Mouse (Mus musculus) stomach, embryonic 14.5 days (tissue): ENCODE data around the gene Tbc1d22a. TPM values are rescaled to one million over a fixed set of nuclear protein-coding genes. Genes with fewer than 3 reads are reported as not detected.

Experiments
- ATAC-seq: fragments of 200-750 bp; cut with Nextera tagmentation; 2 replicates; pipeline ENCODE4 v1.8.0; 2017; ENCODE audit warnings: low read depth, moderate TSS enrichment; ENCODE audit not compliant: insufficient number of reproducible peaks, insufficient read depth, low FRiP score
- H3K27ac ChIP-seq: fragments of 300-500 bp; sonication (generic); 2 replicates; pipeline ENCODE4 v1.5.1; 2014; ENCODE audit warnings: mild to moderate bottlenecking, low read length, moderate library complexity, mixed read lengths
- H3K27me3 ChIP-seq: fragments of 300-500 bp; sonication (generic); 2 replicates; pipeline ENCODE4 v1.6.1; 2014; ENCODE audit warnings: low read length, control low read depth, mixed read lengths; ENCODE audit not compliant: control insufficient read depth, insufficient read depth
- H3K36me3 ChIP-seq: fragments of 300-500 bp; sonication (generic); 2 replicates; pipeline ENCODE4 v1.6.1; 2014; ENCODE audit warnings: mild to moderate bottlenecking, control low read depth, low read length, moderate library complexity, mixed read lengths; ENCODE audit not compliant: control insufficient read depth, insufficient read depth
- H3K4me1 ChIP-seq: fragments of 300-500 bp; sonication (generic); 2 replicates; pipeline ENCODE4 v1.6.1; 2014; ENCODE audit warnings: low read length, control low read depth, mixed read lengths; ENCODE audit not compliant: control insufficient read depth, insufficient read depth
- H3K4me2 ChIP-seq: fragments of 300-500 bp; sonication (generic); replicated peaks from 2 replicates; pipeline ENCODE4 v1.6.1; 2014; ENCODE audit warnings: low read depth, low read length, control low read depth
- H3K4me3 ChIP-seq: fragments of 300-500 bp; sonication (generic); 2 replicates; pipeline ENCODE4 v1.5.1; 2014; ENCODE audit warnings: low read depth, low read length, control low read depth
- H3K9ac ChIP-seq: fragments of 300-500 bp; sonication (generic); replicated peaks from 2 replicates; pipeline ENCODE4 v1.6.1; 2014; ENCODE audit warnings: low read depth, mild to moderate bottlenecking, control low read depth, low read length, moderate library complexity, mixed read lengths
- H3K9me3 ChIP-seq: fragments of 300-500 bp; sonication (generic); 2 replicates; pipeline ENCODE4 v1.6.1; 2016; ENCODE audit warnings: low read depth, low read length, control low read depth; ENCODE audit not compliant: control insufficient read depth
- WGBS: fragments of 180-500 bp; shearing (Covaris S2); extraction: QIAGEN DNeasy Blood & Tissue Kit; methylation state at CpG from one replicate; pipeline ENCODE4 v1.1.7; 2014; 5-methylcytosine and 5-hydroxymethylcytosine counted together
- polyA plus RNA-seq: library from polyadenylated mRNA; unstranded; fragments of >200 nt; fragmentation: Nextera tagmentation; extraction: Ambion mirVana; gene quantifications from 2 replicates; pipeline ENCODE4 v1.2.1, GENCODE M21; 2014

Gene Tbc1d22a
- polyA plus RNA-seq, 1 experiment from 2014 or later = 9.3 TPM

GRCm38 (mm10) chr15:86363841-86364295, 149.6 kb downstream of the Tbc1d22a start:
- H3K4me1 ChIP-seq = no peaks in the 10 kb centered on the region
- WGBS = 74% methylated on average over 4 of the region's 4 CpGs
- H3K4me3 ChIP-seq = no peak overlapping the region
- no peak for ATAC-seq
- H3K36me3 ChIP-seq = no peaks in the 10 kb centered on the region
- no peak overlapping the region for H3K4me2 ChIP-seq
- no peaks in the 10 kb centered on the region for H3K27me3 ChIP-seq
- no peak overlapping the region for H3K9ac ChIP-seq
- H3K27ac ChIP-seq = no peak overlapping the region
- no peaks in the 10 kb centered on the region for H3K9me3 ChIP-seq

- WGBS = 90% methylated on average over 10 of the region's 10 CpGs
- no peaks in the 10 kb centered on the region for H3K36me3 ChIP-seq
- ATAC-seq = no peak
- H3K27ac ChIP-seq = no peak overlapping the region
- H3K27me3 ChIP-seq = no peaks in the 10 kb centered on the region
- H3K4me1 ChIP-seq = no peaks in the 10 kb centered on the region
- H3K4me2 ChIP-seq = no peak overlapping the region
- no peak overlapping the region for H3K4me3 ChIP-seq
- H3K9me3 ChIP-seq = no peaks in the 10 kb centered on the region
- H3K9ac ChIP-seq = no peak overlapping the region
Measured at GRCm38 (mm10) chr15:86364948-86365658, 150.8 kb downstream of the Tbc1d22a start.

GRCm38 (mm10) chr15:86366726-86367125, 152.5 kb downstream of the Tbc1d22a start:
- no peak overlapping the region for H3K4me3 ChIP-seq
- H3K9ac ChIP-seq = no peak overlapping the region
- ATAC-seq = no peak
- WGBS = 78% methylated on average over 4 of the region's 4 CpGs
- no peak overlapping the region for H3K4me2 ChIP-seq
- no peaks in the 10 kb centered on the region for H3K36me3 ChIP-seq
- no peaks in the 10 kb centered on the region for H3K27me3 ChIP-seq
- H3K9me3 ChIP-seq = no peaks in the 10 kb centered on the region
- H3K4me1 ChIP-seq = no peaks in the 10 kb centered on the region
- no peak overlapping the region for H3K27ac ChIP-seq

DNA sequence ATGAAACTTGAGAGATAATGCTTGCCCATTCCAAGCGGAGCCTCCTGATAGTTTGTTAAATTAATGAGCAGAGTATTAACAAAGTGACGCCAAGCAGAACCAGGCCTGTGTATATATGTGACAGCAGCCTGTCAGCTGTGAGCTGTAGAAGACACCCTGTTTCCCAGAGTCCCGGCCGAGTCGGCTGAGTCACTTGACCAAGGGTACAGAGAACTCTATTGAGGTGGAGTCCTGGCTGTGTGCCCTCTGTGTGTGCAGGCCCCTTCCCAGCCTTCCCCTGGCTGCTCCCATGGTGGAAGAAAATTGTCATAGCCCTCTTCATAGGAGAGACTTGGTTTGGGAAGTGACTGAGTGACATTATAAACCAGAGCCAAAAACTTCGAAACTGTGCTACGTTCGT, 153.0 kb downstream of the Tbc1d22a start:
- no peaks in the 10 kb centered on the region for H3K4me1 ChIP-seq
- H3K9ac ChIP-seq = no peak overlapping the region
- ATAC-seq = no peak
- no peak overlapping the region for H3K4me2 ChIP-seq
- no peaks in the 10 kb centered on the region for H3K27me3 ChIP-seq
- 63% methylated on average over 8 of the region's 8 CpGs for WGBS
- no peak overlapping the region for H3K27ac ChIP-seq
- H3K4me3 ChIP-seq = no peak overlapping the region
- no peaks in the 10 kb centered on the region for H3K36me3 ChIP-seq
- H3K9me3 ChIP-seq = no peaks in the 10 kb centered on the region

DNA sequence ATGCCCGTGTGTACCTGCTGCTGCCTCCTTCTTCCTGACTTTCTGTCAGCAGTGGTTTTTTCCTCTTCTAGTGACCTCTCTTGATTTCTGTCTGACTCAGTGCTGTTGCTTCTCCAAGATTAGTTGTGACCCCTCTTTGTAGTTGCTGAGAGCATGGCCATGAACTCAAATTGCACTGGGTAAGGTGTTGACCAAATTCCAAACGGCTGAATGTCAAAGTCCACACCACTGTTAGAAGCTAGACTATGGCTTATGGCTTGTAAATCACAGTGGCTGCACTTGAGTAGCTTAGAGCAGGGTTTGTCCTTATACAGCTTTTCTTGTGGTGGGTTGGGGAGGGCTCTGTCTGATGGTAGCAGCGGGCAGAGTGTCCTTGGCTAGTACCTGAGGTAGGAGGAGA, 156.6 kb downstream of the Tbc1d22a start:
- H3K4me3 ChIP-seq = no peak overlapping the region
- no peaks in the 10 kb centered on the region for H3K36me3 ChIP-seq
- no peak overlapping the region for H3K27ac ChIP-seq
- no peak overlapping the region for H3K4me2 ChIP-seq
- 79% methylated on average over 3 of the region's 3 CpGs for WGBS
- no peaks in the 10 kb centered on the region for H3K4me1 ChIP-seq
- ATAC-seq = no peak
- H3K27me3 ChIP-seq = no peaks in the 10 kb centered on the region
- H3K9me3 ChIP-seq = no peaks in the 10 kb centered on the region
- no peak overlapping the region for H3K9ac ChIP-seq

DNA sequence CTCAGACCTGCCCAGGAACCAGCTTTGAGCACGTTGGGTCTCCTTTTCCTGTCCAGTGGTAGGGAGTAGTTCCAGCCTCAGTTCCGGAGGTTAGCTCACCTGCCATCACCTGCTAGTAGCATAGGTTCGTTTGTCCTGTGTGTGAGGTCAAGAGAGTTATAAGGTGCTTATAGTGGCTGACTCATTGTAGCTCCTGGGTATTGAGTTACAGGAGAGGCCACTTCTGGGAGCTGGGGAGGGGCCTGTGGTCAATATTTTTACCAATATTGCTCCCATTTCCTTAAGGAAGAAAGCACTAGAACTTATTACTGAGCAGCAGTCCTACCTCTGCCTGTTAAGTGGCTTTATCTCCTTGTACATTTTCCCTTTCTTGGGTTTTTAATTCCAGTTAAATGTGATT, 161.0 kb downstream of the Tbc1d22a start:
- no peaks in the 10 kb centered on the region for H3K36me3 ChIP-seq
- H3K27me3 ChIP-seq = no peaks in the 10 kb centered on the region
- H3K4me1 ChIP-seq = no peaks in the 10 kb centered on the region
- no peak overlapping the region for H3K4me3 ChIP-seq
- H3K9me3 ChIP-seq = no peaks in the 10 kb centered on the region
- no peak for ATAC-seq
- no peak overlapping the region for H3K9ac ChIP-seq
- no peak overlapping the region for H3K27ac ChIP-seq
- H3K4me2 ChIP-seq = no peak overlapping the region
- 68% methylated on average over 3 of the region's 3 CpGs for WGBS

GRCm38 (mm10) chr15:86375860-86376394, 161.7 kb downstream of the Tbc1d22a start:
- ATAC-seq = no peak
- no peak overlapping the region for H3K9ac ChIP-seq
- no peaks in the 10 kb centered on the region for H3K4me1 ChIP-seq
- WGBS = 83% methylated on average over 6 of the region's 6 CpGs
- H3K4me2 ChIP-seq = no peak overlapping the region
- no peak overlapping the region for H3K27ac ChIP-seq
- H3K27me3 ChIP-seq = no peaks in the 10 kb centered on the region
- no peaks in the 10 kb centered on the region for H3K36me3 ChIP-seq
- no peaks in the 10 kb centered on the region for H3K9me3 ChIP-seq
- no peak overlapping the region for H3K4me3 ChIP-seq

DNA sequence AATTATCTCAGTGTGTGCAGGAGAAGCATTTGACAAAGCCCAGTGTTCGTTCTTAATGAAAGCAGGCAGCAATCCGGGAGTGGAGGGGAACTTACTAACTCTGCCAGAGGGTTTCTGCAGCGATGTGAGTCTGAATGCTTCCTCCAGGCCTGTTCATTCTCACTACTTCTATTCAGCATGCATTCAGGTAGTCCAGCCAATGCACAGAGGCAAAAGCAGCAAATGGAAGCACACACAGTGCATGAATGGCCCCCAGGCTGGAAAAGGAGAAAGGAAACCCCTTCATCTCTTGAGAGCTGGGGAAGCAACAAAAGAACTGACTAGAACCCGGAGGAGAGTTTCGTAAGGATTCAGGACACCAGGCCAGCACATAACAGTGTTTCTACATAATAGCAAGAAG, 169.0 kb downstream of the Tbc1d22a start:
- Histone ChIP-seq H3K9ac (no peak overlapping the region), H3K9me3 (no peaks in the 10 kb centered on the region), H3K4me3 (no peak overlapping the region), H3K4me1 (no peaks in the 10 kb centered on the region), H3K4me2 (no peak overlapping the region), H3K27me3 (no peaks in the 10 kb centered on the region), H3K36me3 (no peaks in the 10 kb centered on the region), H3K27ac (no peak overlapping the region)
- ATAC-seq = no peak
- 77% methylated on average over 5 of the region's 5 CpGs for WGBS

- H3K4me1 ChIP-seq = no peaks in the 10 kb centered on the region
- H3K27me3 ChIP-seq = no peaks in the 10 kb centered on the region
- 56% methylated on average over 2 of the region's 2 CpGs for whole genome bisulfite sequencing
- no peak overlapping the region for H3K4me2 ChIP-seq
- no peak overlapping the region for H3K4me3 ChIP-seq
- H3K9ac ChIP-seq = no peak overlapping the region
- no peak for ATAC-seq
- H3K36me3 ChIP-seq = no peaks in the 10 kb centered on the region
- no peak overlapping the region for H3K27ac ChIP-seq
- H3K9me3 ChIP-seq = no peaks in the 10 kb centered on the region
Measured at GRCm38 (mm10) chr15:86385436-86385835, 171.2 kb downstream of the Tbc1d22a start.
